Mouse (Mus musculus) kidney, postnatal 0 days (tissue): ENCODE data around the gene Lhx6. TPM values are rescaled to one million over a fixed set of nuclear protein-coding genes. Genes with fewer than 3 reads are reported as not detected.
A peak's percentile ranks its signal among the peaks of the same experiment; 100 is the strongest.

Experiments used
- ATAC-seq: fragments of 200-750 bp; cut with Nextera tagmentation; replicated peaks from 2 replicates; pipeline ENCODE4 v1.8.0; 2017; ENCODE audit warnings: low read depth, moderate number of reproducible peaks, moderate TSS enrichment, moderate library complexity; ENCODE audit not compliant: low FRiP score
- DNase-seq: peaks from one replicate; pipeline ENCODE4 v3.0.0-alpha.2; 2016; ENCODE audit warnings: low spot score
- H3K27ac ChIP-seq: fragments of 300-500 bp; sonication (generic); 2 replicates; pipeline ENCODE4 v1.5.1; 2014; ENCODE audit warnings: mild to moderate bottlenecking
- H3K27me3 ChIP-seq: fragments of 300-500 bp; sonication (generic); 2 replicates; pipeline ENCODE4 v1.6.1; 2014; ENCODE audit warnings: low read length, mixed read lengths; ENCODE audit not compliant: insufficient read depth
- H3K36me3 ChIP-seq: fragments of 300-500 bp; sonication (generic); 2 replicates; pipeline ENCODE4 v1.6.1; 2014; ENCODE audit warnings: low read length, mixed read lengths; ENCODE audit not compliant: insufficient read depth
- H3K4me1 ChIP-seq: fragments of 300-500 bp; sonication (generic); replicated peaks from 2 replicates; pipeline ENCODE4 v1.6.1; 2014; ENCODE audit warnings: antibody characterized with exemption, low read length, mixed read lengths; ENCODE audit not compliant: insufficient read depth
- H3K4me2 ChIP-seq: fragments of 300-500 bp; sonication (generic); 2 replicates; pipeline ENCODE4 v1.6.1; 2014; ENCODE audit warnings: mild to moderate bottlenecking, low read length, moderate library complexity, mixed read lengths
- H3K4me3 ChIP-seq: fragments of 300-500 bp; sonication (generic); replicated peaks from 2 replicates; pipeline ENCODE4 v1.5.1; 2014; ENCODE audit warnings: low read depth, low read length
- H3K9ac ChIP-seq: fragments of 300-500 bp; sonication (generic); 2 replicates; pipeline ENCODE4 v1.6.1; 2014; ENCODE audit warnings: low read depth, low read length
- H3K9me3 ChIP-seq: fragments of 300-500 bp; sonication (generic); replicated peaks from 2 replicates; pipeline ENCODE4 v1.6.1; 2016; ENCODE audit warnings: low read length, inconsistent platforms, mixed read lengths
- CTCF ChIP-seq: IDR thresholded peaks from 2 replicates; pipeline ENCODE4 v1.5.1; 2016; ENCODE audit warnings: antibody characterized with exemption, low read depth, mild to moderate bottlenecking, moderate library complexity
- WGBS: fragments of 180-500 bp; shearing (Covaris S2); extraction: QIAGEN DNeasy Blood & Tissue Kit; methylation state at CpG from one replicate; pipeline ENCODE4 v1.1.7; 2014; 5-methylcytosine and 5-hydroxymethylcytosine counted together
- polyA plus RNA-seq: library from polyadenylated mRNA; unstranded; fragments of >200 nt; fragmentation: Nextera tagmentation; extraction: Ambion mirVana; gene quantifications from 2 replicates; pipeline ENCODE4 v1.2.1, GENCODE M21; 2015

Gene Lhx6
- polyA plus RNA-seq, 1 experiment from 2014 or later = 1.7 TPM

GRCm38 (mm10) chr2:36097129-36097815 is 7.9 kb downstream of the Lhx6 start:
- DNase-seq = no peak
- Histone ChIP-seq H3K27ac (no peak overlapping the region), H3K9ac (no peak overlapping the region), H3K27me3 (peaks cover 84% of the 10 kb centered on the region), H3K4me3 (no peak overlapping the region), H3K36me3 (no peaks in the 10 kb centered on the region), H3K9me3 (no peaks in the 10 kb centered on the region), H3K4me1 (no peaks in the 10 kb centered on the region; the same call in 1 of the 2 replicates), H3K4me2 (no peak overlapping the region)
- TF ChIP-seq CTCF = no peak
- no peak for ATAC-seq
- WGBS = 10% methylated on average over 18 of the region's 18 CpGs

DNA sequence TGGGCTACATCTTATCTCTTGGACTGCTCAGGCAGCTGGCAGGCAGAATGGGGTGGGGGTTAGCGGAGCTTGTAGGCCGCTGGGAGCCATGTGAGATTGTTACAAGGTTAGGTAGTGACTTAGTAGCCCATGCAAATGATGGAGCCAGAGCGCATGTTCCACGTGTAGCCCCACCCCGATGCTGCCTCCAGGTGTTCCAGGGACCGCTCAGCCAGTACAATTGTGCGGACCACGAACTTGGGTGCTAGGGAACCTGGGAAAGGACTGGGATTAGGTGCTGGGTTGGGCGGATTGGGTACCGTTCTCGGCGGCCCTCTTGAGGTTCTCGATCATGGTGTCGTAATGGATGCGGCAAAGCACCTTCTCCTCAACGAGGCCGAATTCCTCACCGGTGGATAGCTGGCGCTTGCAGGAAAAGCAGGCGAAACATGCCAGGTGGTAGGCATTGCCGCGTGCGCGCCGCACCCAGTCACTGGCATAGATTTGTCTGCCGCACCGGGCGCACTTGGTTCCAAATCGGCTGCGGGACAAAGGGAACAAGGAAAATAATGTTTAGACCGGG is 11.2 kb downstream of the Lhx6 start:
- peaks cover 11% of the 10 kb centered on the region; the same call in 1 of the 2 replicates for H3K4me1 ChIP-seq
- no peak overlapping the region for H3K4me3 ChIP-seq
- no peaks in the 10 kb centered on the region for H3K36me3 ChIP-seq
- H3K9ac ChIP-seq = no peak overlapping the region
- ATAC-seq (no peak), DNase-seq (no peak)
- no peak overlapping the region for H3K4me2 ChIP-seq
- no peaks in the 10 kb centered on the region for H3K9me3 ChIP-seq
- 14% methylated on average over 31 of the region's 31 CpGs for WGBS
- TF ChIP-seq CTCF = no peak
- H3K27ac ChIP-seq = no peak overlapping the region
- peaks cover 84% of the 10 kb centered on the region for H3K27me3 ChIP-seq

- ATAC-seq (no peak), DNase-seq (no peak)
- H3K27me3 ChIP-seq = peaks cover 79% of the 10 kb centered on the region
- H3K4me1 ChIP-seq = peaks cover 11% of the 10 kb centered on the region; the same call in 1 of the 2 replicates
- no peak for TF ChIP-seq CTCF
- WGBS = 27% methylated on average over 7 of the region's 7 CpGs
- H3K27ac ChIP-seq = no peak overlapping the region
- H3K36me3 ChIP-seq = no peaks in the 10 kb centered on the region
- H3K9ac ChIP-seq = no peak overlapping the region
- no peaks in the 10 kb centered on the region for H3K9me3 ChIP-seq
- no peak overlapping the region for H3K4me2 ChIP-seq
- H3K4me3 ChIP-seq = no peak overlapping the region
Measured at GRCm38 (mm10) chr2:36093301-36093700, 11.9 kb downstream of the Lhx6 start.

DNA sequence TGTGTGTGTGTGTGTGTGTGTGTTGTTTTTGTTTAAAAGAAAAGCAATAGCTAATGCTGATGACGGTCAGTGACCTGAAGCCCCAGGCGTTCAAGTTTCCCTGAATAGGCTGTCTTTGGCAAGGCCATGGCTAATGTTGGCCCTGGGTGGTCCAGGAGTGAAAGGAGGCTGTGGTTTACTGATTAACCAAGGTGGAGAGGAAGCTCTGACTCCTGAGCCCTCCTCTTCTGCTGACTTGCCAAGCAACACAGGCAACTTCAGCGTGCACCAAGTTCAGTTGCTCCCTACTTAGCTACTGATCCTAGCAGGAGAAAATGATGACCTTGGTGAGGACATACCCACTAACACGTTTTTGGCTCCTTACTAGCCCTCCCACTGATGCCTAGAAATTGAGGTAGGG is 12.5 kb downstream of the Lhx6 start:
- no peak overlapping the region for H3K27ac ChIP-seq
- peaks cover 11% of the 10 kb centered on the region; the same call in 1 of the 2 replicates for H3K4me1 ChIP-seq
- ATAC-seq = peak; percentile 60; the same call in 1 of the 2 replicates
- 10% methylated on average over 4 of the region's 4 CpGs for WGBS
- no peaks in the 10 kb centered on the region for H3K9me3 ChIP-seq
- no peak overlapping the region for H3K4me2 ChIP-seq
- no peak overlapping the region for H3K4me3 ChIP-seq
- DNase-seq = peak; percentile 44
- H3K27me3 ChIP-seq = peaks cover 74% of the 10 kb centered on the region
- TF ChIP-seq CTCF = no peak
- H3K9ac ChIP-seq = no peak overlapping the region
- H3K36me3 ChIP-seq = no peaks in the 10 kb centered on the region

- H3K9me3 ChIP-seq = no peaks in the 10 kb centered on the region
- H3K27ac ChIP-seq = no peak overlapping the region
- TF ChIP-seq CTCF = no peak
- ATAC-seq (peak; percentile 74), DNase-seq (peak; percentile 54)
- H3K36me3 ChIP-seq = no peaks in the 10 kb centered on the region
- 0 out of 2 replicates have a peak overlapping the region, but pooled peaks have one; percentile 31 for H3K9ac ChIP-seq
- H3K4me2 ChIP-seq = peak overlapping the region; percentile 74
- H3K27me3 ChIP-seq = peaks cover 62% of the 10 kb centered on the region
- WGBS = 11% methylated on average over 70 of the region's 70 CpGs
- peak overlapping the region; percentile 40 for H3K4me3 ChIP-seq
- H3K4me1 ChIP-seq = peaks cover 11% of the 10 kb centered on the region; the same call in 1 of the 2 replicates
Measured at GRCm38 (mm10) chr2:36090853-36091741, 14.1 kb downstream of the Lhx6 start.

GRCm38 (mm10) chr2:36089190-36089589 is 16.0 kb downstream of the Lhx6 start:
- H3K36me3 ChIP-seq = no peaks in the 10 kb centered on the region
- no peaks in the 10 kb centered on the region for H3K9me3 ChIP-seq
- no peak for DNase-seq
- H3K4me2 ChIP-seq = no peak overlapping the region
- no peak overlapping the region for H3K9ac ChIP-seq
- TF ChIP-seq CTCF = no peak
- no peak for ATAC-seq
- no peak overlapping the region for H3K4me3 ChIP-seq
- no peak overlapping the region for H3K27ac ChIP-seq
- peaks cover 11% of the 10 kb centered on the region; the same call in 1 of the 2 replicates for H3K4me1 ChIP-seq
- peaks cover 44% of the 10 kb centered on the region for H3K27me3 ChIP-seq
- 73% methylated on average over 3 of the region's 3 CpGs for WGBS
